Mouse (Mus musculus): ENCODE measurements around the gene Pum1.

GRCm38 (mm10) chr4:130815860-130816259 lies 152.7 kb downstream of the Pum1 start:
- no peak for TF ChIP-seq CTCF (IDR thresholded peaks at IDR 0.05; ENCODE audit: control insufficient read depth, insufficient read depth, insufficient read length)
- no peak for TF ChIP-seq MYOD1 (IDR thresholded peaks at IDR 0.05; ENCODE audit: control insufficient read depth, insufficient read length, low read depth)
- TF ChIP-seq MAX (IDR thresholded peaks at IDR 0.05) = no peak
- no peak for TF ChIP-seq MYOG (IDR thresholded peaks at IDR 0.05; ENCODE audit: control insufficient read depth, extremely low read depth, insufficient read length)
- no peak for TF ChIP-seq FOSL1 (IDR thresholded peaks at IDR 0.05; ENCODE audit: insufficient read depth, low read length, poor library complexity, severe bottlenecking)
- TF ChIP-seq USF1 (IDR thresholded peaks at IDR 0.05; ENCODE audit: low read depth) = no peak
- TF ChIP-seq CEBPB (IDR thresholded peaks at IDR 0.05; ENCODE audit: low read depth) = no peak

Measured in C2C12 (cell line).